Mouse (Mus musculus): ENCODE measurements at regions not wholly inside any gene's neighbourhood (a gene's known extent, or its start where the extent isn't known, plus 50 kb on each side); places are given as distances from the start of the nearest gene placed in this dataset.

GRCm38 (mm10) chr8:54330106-54330505, 199.3 kb upstream of the Asb5 start:
- no peaks in the 10 kb centered on the region for H3K27me3 ChIP-seq (ENCODE audit: control insufficient read depth, insufficient read depth, low read length)
- H3K4me1 ChIP-seq (ENCODE audit: control insufficient read depth, insufficient read depth, low read length), result no peaks in the 10 kb centered on the region
- no peaks in the 10 kb centered on the region for H3K9me3 ChIP-seq (ENCODE audit: control insufficient read depth, low read length)
- ATAC-seq (ENCODE audit: low FRiP score) (no peak), DNase-seq (ENCODE audit: low spot score, missing footprints) (no peak)
- H3K4me3 ChIP-seq (ENCODE audit: low read depth, low read length), result no peak overlapping the region
- WGBS, result 89% methylated on average over 1 of the region's 1 CpGs
- no peak overlapping the region for H3K27ac ChIP-seq (ENCODE audit: low read depth, low read length)
- no peaks in the 10 kb centered on the region for H3K36me3 ChIP-seq (ENCODE audit: control insufficient read depth, insufficient read depth, low read length)
- no peak overlapping the region for H3K4me2 ChIP-seq
- no peak overlapping the region for H3K9ac ChIP-seq (ENCODE audit: low read length)

- Histone ChIP-seq H3K9ac (ENCODE audit: low read length) (no peak overlapping the region), H3K4me3 (ENCODE audit: low read depth, low read length) (no peak overlapping the region), H3K9me3 (ENCODE audit: control insufficient read depth, low read length) (no peaks in the 10 kb centered on the region), H3K36me3 (ENCODE audit: control insufficient read depth, insufficient read depth, low read length) (no peaks in the 10 kb centered on the region), H3K27ac (ENCODE audit: low read depth, low read length) (no peak overlapping the region), H3K4me2 (no peak overlapping the region), H3K4me1 (ENCODE audit: control insufficient read depth, insufficient read depth, low read length) (no peaks in the 10 kb centered on the region), H3K27me3 (ENCODE audit: control insufficient read depth, insufficient read depth, low read length) (no peaks in the 10 kb centered on the region)
- WGBS, result 81% methylated on average over 1 of the region's 1 CpGs
- no peak for ATAC-seq (ENCODE audit: low FRiP score)
- no peak for DNase-seq (ENCODE audit: low spot score, missing footprints)
Observed at GRCm38 (mm10) chr8:54331883-54332282, 197.5 kb upstream of the Asb5 start.

- Histone ChIP-seq H3K4me2 (no peak overlapping the region), H3K36me3 (ENCODE audit: control insufficient read depth, insufficient read depth, low read length) (no peaks in the 10 kb centered on the region), H3K27me3 (ENCODE audit: control insufficient read depth, insufficient read depth, low read length) (no peaks in the 10 kb centered on the region), H3K27ac (ENCODE audit: low read depth, low read length) (no peak overlapping the region), H3K9ac (ENCODE audit: low read length) (no peak overlapping the region), H3K9me3 (ENCODE audit: control insufficient read depth, low read length) (no peaks in the 10 kb centered on the region), H3K4me3 (ENCODE audit: low read depth, low read length) (no peak overlapping the region), H3K4me1 (ENCODE audit: control insufficient read depth, insufficient read depth, low read length) (no peaks in the 10 kb centered on the region)
- no peak for ATAC-seq (ENCODE audit: low FRiP score)
- no peak for DNase-seq (ENCODE audit: low spot score, missing footprints)
- WGBS, result 85% methylated on average over 6 of the region's 6 CpGs
Observed at GRCm38 (mm10) chr8:54351123-54351522, 178.3 kb upstream of the Asb5 start.

- Histone ChIP-seq H3K4me2 (no peak overlapping the region), H3K4me3 (ENCODE audit: low read depth, low read length) (no peak overlapping the region), H3K36me3 (ENCODE audit: control insufficient read depth, insufficient read depth, low read length) (no peaks in the 10 kb centered on the region), H3K9ac (ENCODE audit: low read length) (no peak overlapping the region), H3K27me3 (ENCODE audit: control insufficient read depth, insufficient read depth, low read length) (no peaks in the 10 kb centered on the region), H3K27ac (ENCODE audit: low read depth, low read length) (no peak overlapping the region), H3K4me1 (ENCODE audit: control insufficient read depth, insufficient read depth, low read length) (no peaks in the 10 kb centered on the region), H3K9me3 (ENCODE audit: control insufficient read depth, low read length) (no peaks in the 10 kb centered on the region)
- DNase-seq (ENCODE audit: low spot score, missing footprints), result no peak
- ATAC-seq (ENCODE audit: low FRiP score), result no peak
- 73% methylated on average over 3 of the region's 3 CpGs for WGBS
Observed at GRCm38 (mm10) chr8:54361716-54362115, 167.7 kb upstream of the Asb5 start.

GRCm38 (mm10) chr8:54370501-54370900, 158.9 kb upstream of the Asb5 start:
- DNase-seq (ENCODE audit: low spot score, missing footprints) (no peak), ATAC-seq (ENCODE audit: low FRiP score) (no peak)
- no peaks in the 10 kb centered on the region for H3K4me1 ChIP-seq (ENCODE audit: control insufficient read depth, insufficient read depth, low read length)
- no peaks in the 10 kb centered on the region for H3K9me3 ChIP-seq (ENCODE audit: control insufficient read depth, low read length)
- no peak overlapping the region for H3K9ac ChIP-seq (ENCODE audit: low read length)
- H3K4me3 ChIP-seq (ENCODE audit: low read depth, low read length), result no peak overlapping the region
- 93% methylated on average over 4 of the region's 4 CpGs for WGBS
- H3K4me2 ChIP-seq, result no peak overlapping the region
- no peaks in the 10 kb centered on the region for H3K36me3 ChIP-seq (ENCODE audit: control insufficient read depth, insufficient read depth, low read length)
- no peaks in the 10 kb centered on the region for H3K27me3 ChIP-seq (ENCODE audit: control insufficient read depth, insufficient read depth, low read length)
- H3K27ac ChIP-seq (ENCODE audit: low read depth, low read length), result no peak overlapping the region

GRCm38 (mm10) chr8:54371073-54371472, 158.3 kb upstream of the Asb5 start:
- H3K4me3 ChIP-seq (ENCODE audit: low read depth, low read length), result no peak overlapping the region
- no peak for DNase-seq (ENCODE audit: low spot score, missing footprints)
- WGBS, result 50% methylated on average over 2 of the region's 2 CpGs

GRCm38 (mm10) chr8:54372921-54373320, 156.5 kb upstream of the Asb5 start:
- H3K36me3 ChIP-seq (ENCODE audit: control insufficient read depth, insufficient read depth, low read length), result no peaks in the 10 kb centered on the region
- H3K9me3 ChIP-seq (ENCODE audit: control insufficient read depth, low read length), result no peaks in the 10 kb centered on the region
- H3K4me3 ChIP-seq (ENCODE audit: low read depth, low read length), result no peak overlapping the region
- DNase-seq (ENCODE audit: low spot score, missing footprints) (no peak), ATAC-seq (ENCODE audit: low FRiP score) (no peak)
- no peak overlapping the region for H3K4me2 ChIP-seq
- no peaks in the 10 kb centered on the region for H3K27me3 ChIP-seq (ENCODE audit: control insufficient read depth, insufficient read depth, low read length)
- no peaks in the 10 kb centered on the region for H3K4me1 ChIP-seq (ENCODE audit: control insufficient read depth, insufficient read depth, low read length)
- H3K27ac ChIP-seq (ENCODE audit: low read depth, low read length), result no peak overlapping the region
- no peak overlapping the region for H3K9ac ChIP-seq (ENCODE audit: low read length)
- 83% methylated on average over 1 of the region's 1 CpGs for WGBS

More at GRCm38 (mm10) chr8:54371073-54371472, 158.3 kb upstream of the Asb5 start:
- Histone ChIP-seq H3K27ac (ENCODE audit: low read depth, low read length) (no peak overlapping the region), H3K4me1 (ENCODE audit: control insufficient read depth, insufficient read depth, low read length) (no peaks in the 10 kb centered on the region), H3K9me3 (ENCODE audit: control insufficient read depth, low read length) (no peaks in the 10 kb centered on the region), H3K9ac (ENCODE audit: low read length) (no peak overlapping the region), H3K36me3 (ENCODE audit: control insufficient read depth, insufficient read depth, low read length) (no peaks in the 10 kb centered on the region), H3K27me3 (ENCODE audit: control insufficient read depth, insufficient read depth, low read length) (no peaks in the 10 kb centered on the region), H3K4me2 (no peak overlapping the region)
- ATAC-seq (ENCODE audit: low FRiP score), result no peak

GRCm38 (mm10) chr8:54375373-54376098, 153.8 kb upstream of the Asb5 start:
- Histone ChIP-seq H3K4me2 (no peak overlapping the region), H3K4me3 (ENCODE audit: low read depth, low read length) (no peak overlapping the region), H3K27me3 (ENCODE audit: control insufficient read depth, insufficient read depth, low read length) (no peaks in the 10 kb centered on the region), H3K9me3 (ENCODE audit: control insufficient read depth, low read length) (no peaks in the 10 kb centered on the region), H3K4me1 (ENCODE audit: control insufficient read depth, insufficient read depth, low read length) (no peaks in the 10 kb centered on the region), H3K27ac (ENCODE audit: low read depth, low read length) (no peak overlapping the region), H3K9ac (ENCODE audit: low read length) (no peak overlapping the region), H3K36me3 (ENCODE audit: control insufficient read depth, insufficient read depth, low read length) (no peaks in the 10 kb centered on the region)
- WGBS, result 89% methylated on average over 3 of the region's 3 CpGs
- ATAC-seq (ENCODE audit: low FRiP score) (no peak), DNase-seq (ENCODE audit: low spot score, missing footprints) (no peak)

- Histone ChIP-seq H3K9me3 (ENCODE audit: control insufficient read depth, low read length) (no peaks in the 10 kb centered on the region), H3K36me3 (ENCODE audit: control insufficient read depth, insufficient read depth, low read length) (no peaks in the 10 kb centered on the region), H3K4me3 (ENCODE audit: low read depth, low read length) (no peak overlapping the region), H3K27me3 (ENCODE audit: control insufficient read depth, insufficient read depth, low read length) (no peaks in the 10 kb centered on the region), H3K4me2 (no peak overlapping the region), H3K9ac (ENCODE audit: low read length) (no peak overlapping the region), H3K4me1 (ENCODE audit: control insufficient read depth, insufficient read depth, low read length) (no peaks in the 10 kb centered on the region), H3K27ac (ENCODE audit: low read depth, low read length) (no peak overlapping the region)
- 64% methylated on average over 2 of the region's 2 CpGs for WGBS
- no peak for ATAC-seq (ENCODE audit: low FRiP score)
- DNase-seq (ENCODE audit: low spot score, missing footprints), result no peak
Observed at GRCm38 (mm10) chr8:54380191-54380590, 149.2 kb upstream of the Asb5 start.

Data from midbrain, embryonic 11.5 days (tissue).